Mouse (Mus musculus) thymus, adult 2 months (tissue): Measurements from ENCODE around the gene 2010111I01Rik. TPM values are rescaled to one million over a fixed set of nuclear protein-coding genes. Genes with fewer than 3 reads are reported as not detected.

Experiments used
- DNase-seq: peaks from one replicate; pipeline ENCODE4 v3.0.0; 2021
- H3K27ac ChIP-seq: fragments of 200-500 bp; 2 replicates; pipeline ENCODE4 v1.5.1; 2012; ENCODE audit warnings: low read length, control low read depth; ENCODE audit not compliant: control insufficient read depth, insufficient read depth
- H3K27me3 ChIP-seq: fragments of 200-500 bp; 2 replicates; pipeline ENCODE4 v1.6.1; 2012; ENCODE audit warnings: mild to moderate bottlenecking, low read length, moderate library complexity, mixed read lengths; ENCODE audit not compliant: control insufficient read depth, insufficient read depth
- H3K36me3 ChIP-seq: fragments of 200-500 bp; 2 replicates; pipeline ENCODE4 v1.6.1; 2012; ENCODE audit warnings: mild to moderate bottlenecking, low read length, moderate library complexity; ENCODE audit not compliant: control insufficient read depth, insufficient read depth
- H3K4me1 ChIP-seq: fragments of 200-500 bp; replicated peaks from 2 replicates; pipeline ENCODE4 v1.6.1; 2012; ENCODE audit warnings: low read length; ENCODE audit not compliant: control insufficient read depth, insufficient read depth
- H3K4me3 ChIP-seq: fragments of 200-500 bp; 2 replicates; pipeline ENCODE4 v1.5.1; 2012; ENCODE audit warnings: mild to moderate bottlenecking, low read length, control low read depth, moderate library complexity; ENCODE audit not compliant: control insufficient read depth, insufficient read depth
- CTCF ChIP-seq: fragments of 200-500 bp; IDR thresholded peaks from 2 replicates; pipeline ENCODE4 v1.5.1; 2012; ENCODE audit warnings: mild to moderate bottlenecking, control low read depth, low read length, moderate library complexity, borderline replicate concordance; ENCODE audit not compliant: control insufficient read depth, poor library complexity, insufficient read depth; ENCODE audit errors: extremely low read depth
- POLR2A ChIP-seq: fragments of 200-500 bp; IDR thresholded peaks from 2 replicates; pipeline ENCODE4 v1.6.1; 2012; ENCODE audit warnings: mild to moderate bottlenecking, low read length, control low read depth, moderate library complexity; ENCODE audit not compliant: control insufficient read depth, poor library complexity, insufficient read depth; ENCODE audit errors: extremely low read depth
- WGBS: fragments of 180-500 bp; shearing (Covaris S2); methylation state at CpG from one replicate; pipeline ENCODE4 v1.1.7; 2018; 5-methylcytosine and 5-hydroxymethylcytosine counted together
- polyA plus RNA-seq: library from polyadenylated mRNA; depleted of rRNA; stranded (reverse); fragments of >200 nt; gene quantifications from 2 replicates; pipeline ENCODE4 v1.2.3, GENCODE M21; 2012

Gene 2010111I01Rik
- polyA plus RNA-seq, 1 experiment: 61.4 TPM

DNA sequence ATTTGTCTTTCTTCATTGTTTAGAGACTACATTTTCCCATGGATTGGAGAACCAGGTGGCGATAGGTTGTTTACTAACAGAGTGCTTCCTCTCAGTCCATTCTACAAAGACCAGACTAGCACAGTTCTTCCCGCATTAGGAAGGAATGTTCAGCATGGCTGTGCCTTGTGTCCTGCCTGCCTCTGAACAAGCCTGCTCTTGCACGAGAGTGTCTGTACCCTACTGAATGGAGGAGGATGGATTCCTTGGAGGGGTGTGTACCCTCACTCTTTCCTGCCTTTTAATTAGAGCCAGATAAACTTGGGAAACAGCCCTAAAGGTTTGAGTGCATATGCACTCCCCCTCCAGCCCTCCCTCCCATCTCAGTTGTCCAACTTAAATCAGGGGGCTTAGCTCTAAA lies 315.7 kb downstream of the 2010111I01Rik start:
- H3K27me3 ChIP-seq: no peaks in the 10 kb centered on the region
- H3K4me1 ChIP-seq: peaks cover 27% of the 10 kb centered on the region
- 94% methylated on average over 3 of the region's 3 CpGs for WGBS
- peaks cover 8% of the 10 kb centered on the region; the same call in 1 of the 2 replicates for H3K36me3 ChIP-seq
- DNase-seq: no peak
- no peak overlapping the region for H3K4me3 ChIP-seq
- no peak overlapping the region for H3K27ac ChIP-seq
- TF ChIP-seq CTCF: no peak
- TF ChIP-seq POLR2A: no peak

DNA sequence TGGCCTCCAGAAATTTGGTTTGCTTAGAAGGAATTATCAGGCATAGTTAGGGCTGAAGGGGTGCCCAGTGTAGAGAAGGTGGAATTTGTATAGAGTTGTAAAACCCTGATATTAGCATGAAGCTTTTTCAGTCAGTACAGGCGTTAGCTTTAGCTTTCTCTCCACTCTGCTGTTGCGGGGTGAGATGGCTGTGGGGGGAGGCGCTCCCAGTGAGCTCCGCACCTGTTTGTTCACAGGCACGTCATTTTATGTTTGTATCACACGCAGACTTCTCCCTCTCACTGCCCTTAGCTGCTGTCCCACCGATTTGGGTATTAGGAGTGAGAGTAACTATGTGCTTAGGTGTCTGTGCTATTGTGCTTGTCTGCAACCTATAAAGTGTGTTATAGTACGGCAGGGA lies 316.5 kb downstream of the 2010111I01Rik start:
- no peaks in the 10 kb centered on the region for H3K27me3 ChIP-seq
- peaks cover 29% of the 10 kb centered on the region for H3K4me1 ChIP-seq
- DNase-seq: no peak
- peaks cover 8% of the 10 kb centered on the region; the same call in 1 of the 2 replicates for H3K36me3 ChIP-seq
- 72% methylated on average over 8 of the region's 8 CpGs for WGBS
- TF ChIP-seq POLR2A (no peak), CTCF (no peak)
- no peak overlapping the region for H3K27ac ChIP-seq
- H3K4me3 ChIP-seq: no peak overlapping the region

DNA sequence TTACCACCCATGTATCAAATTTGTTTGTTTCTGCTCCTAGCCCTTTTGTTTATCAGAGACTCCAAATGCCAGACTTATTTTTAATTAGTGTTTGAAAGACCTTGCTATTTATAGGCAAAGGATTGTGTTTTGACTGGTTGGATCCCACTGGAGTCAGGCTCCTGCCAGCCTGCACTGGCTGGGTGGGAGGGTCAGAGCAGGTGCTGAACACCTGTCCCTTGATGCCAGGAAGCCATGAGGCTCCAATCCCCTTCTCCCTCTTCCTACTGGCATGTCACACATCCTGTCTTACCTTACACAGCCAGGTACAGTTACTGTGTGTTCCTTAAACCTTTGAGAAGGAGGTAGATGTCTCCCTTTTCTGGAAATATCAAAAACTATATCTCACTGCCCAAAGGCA lies 318.5 kb downstream of the 2010111I01Rik start:
- H3K27me3 ChIP-seq: no peaks in the 10 kb centered on the region
- TF ChIP-seq POLR2A (no peak), CTCF (no peak)
- H3K27ac ChIP-seq: no peak overlapping the region
- no peak overlapping the region for H3K4me3 ChIP-seq
- peaks cover 9% of the 10 kb centered on the region; the same call in 1 of the 2 replicates for H3K36me3 ChIP-seq
- H3K4me1 ChIP-seq: peaks cover 21% of the 10 kb centered on the region
- peak; percentile 35 for DNase-seq

DNA sequence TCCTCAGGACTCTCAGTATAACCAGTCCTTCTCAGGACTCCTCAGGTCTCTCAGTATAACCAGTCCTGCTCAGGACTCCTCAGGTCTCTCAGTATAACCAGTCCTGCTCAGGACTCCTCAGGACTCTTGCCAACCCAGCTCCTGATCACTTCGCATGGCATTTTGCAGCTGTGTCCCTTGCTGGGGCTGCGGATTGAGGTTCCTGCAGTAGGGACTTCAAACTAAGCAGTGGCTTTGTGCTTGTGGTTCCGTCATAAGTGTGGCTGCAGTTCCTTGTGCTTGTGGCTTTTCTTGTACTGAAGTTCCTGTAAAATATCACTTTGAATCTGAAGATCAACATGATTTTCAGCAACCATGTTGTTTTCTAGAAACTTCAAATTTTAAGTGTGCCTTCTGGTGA lies 320.1 kb downstream of the 2010111I01Rik start:
- H3K36me3 ChIP-seq: peaks cover 11% of the 10 kb centered on the region; the same call in 1 of the 2 replicates
- H3K4me1 ChIP-seq: peaks cover 13% of the 10 kb centered on the region
- no peaks in the 10 kb centered on the region for H3K27me3 ChIP-seq
- H3K4me3 ChIP-seq: no peak overlapping the region
- H3K27ac ChIP-seq: no peak overlapping the region
- DNase-seq: no peak
- TF ChIP-seq POLR2A (no peak), CTCF (no peak)
- 18% methylated on average over 3 of the region's 3 CpGs for whole genome bisulfite sequencing

DNA sequence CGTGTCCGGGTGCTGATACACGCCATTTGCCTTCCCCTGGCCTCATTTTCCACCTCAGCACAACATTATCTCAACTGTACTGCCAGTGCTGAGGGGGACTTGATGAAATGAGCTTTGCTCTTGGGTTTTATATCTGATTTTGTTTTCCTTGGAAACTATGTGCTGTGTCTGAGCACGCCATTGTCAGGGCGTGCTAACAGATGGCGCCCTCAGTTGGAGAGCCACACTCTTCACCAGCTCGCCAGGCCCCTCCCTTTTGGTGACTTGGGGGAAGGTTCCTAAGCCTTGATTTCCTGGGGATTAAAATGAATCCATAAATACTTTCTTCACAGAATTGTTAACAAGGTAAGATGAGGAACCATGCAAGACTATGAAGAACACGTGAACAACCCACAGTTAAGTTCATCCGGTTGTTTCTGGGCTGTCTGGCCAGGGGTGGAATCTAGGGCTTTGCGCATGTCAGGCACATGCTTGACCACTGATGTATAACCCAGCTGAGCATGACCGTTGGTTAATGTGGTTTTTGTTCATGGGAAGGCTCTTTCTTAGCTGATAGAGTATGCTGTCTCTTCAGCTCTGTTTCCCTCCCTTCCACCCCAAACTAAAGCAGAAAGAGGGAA lies 321.9 kb downstream of the 2010111I01Rik start:
- H3K27me3 ChIP-seq: no peaks in the 10 kb centered on the region
- WGBS: 96% methylated on average over 11 of the region's 11 CpGs
- peaks cover 10% of the 10 kb centered on the region for H3K4me1 ChIP-seq
- TF ChIP-seq CTCF (no peak), POLR2A (no peak)
- H3K36me3 ChIP-seq: peaks cover 11% of the 10 kb centered on the region; the same call in 1 of the 2 replicates
- DNase-seq: no peak
- H3K27ac ChIP-seq: no peak overlapping the region
- H3K4me3 ChIP-seq: no peak overlapping the region

DNA sequence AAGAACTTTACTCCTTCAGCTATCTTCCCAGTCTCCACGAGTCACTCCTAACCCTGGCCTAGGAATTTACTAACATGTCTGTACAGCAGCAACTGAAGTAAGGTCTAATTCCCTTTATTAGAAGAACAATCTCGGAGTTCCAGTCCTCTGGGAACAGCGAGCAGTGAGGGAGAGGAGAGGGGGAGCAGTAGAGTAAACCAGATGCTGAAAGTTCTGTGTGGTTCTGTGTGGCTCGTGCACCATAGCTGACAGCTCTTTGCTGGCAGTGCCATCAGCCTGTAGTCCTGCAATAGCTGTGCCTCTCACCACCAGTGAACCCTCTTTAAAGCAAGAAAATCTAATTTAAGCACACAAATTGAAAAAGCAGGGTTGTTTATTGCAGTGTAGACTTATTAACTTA lies 324.5 kb downstream of the 2010111I01Rik start:
- Histone ChIP-seq H3K4me1 (peaks cover 11% of the 10 kb centered on the region), H3K36me3 (peaks cover 3% of the 10 kb centered on the region; the same call in 1 of the 2 replicates), H3K27me3 (no peaks in the 10 kb centered on the region), H3K4me3 (no peak overlapping the region), H3K27ac (no peak overlapping the region)
- no peak for TF ChIP-seq POLR2A
- no peak for TF ChIP-seq CTCF
- 92% methylated on average over 4 of the region's 4 CpGs for WGBS
- no peak for DNase-seq
